Mouse (Mus musculus): ENCODE results near the gene Cxcr4.

DNA sequence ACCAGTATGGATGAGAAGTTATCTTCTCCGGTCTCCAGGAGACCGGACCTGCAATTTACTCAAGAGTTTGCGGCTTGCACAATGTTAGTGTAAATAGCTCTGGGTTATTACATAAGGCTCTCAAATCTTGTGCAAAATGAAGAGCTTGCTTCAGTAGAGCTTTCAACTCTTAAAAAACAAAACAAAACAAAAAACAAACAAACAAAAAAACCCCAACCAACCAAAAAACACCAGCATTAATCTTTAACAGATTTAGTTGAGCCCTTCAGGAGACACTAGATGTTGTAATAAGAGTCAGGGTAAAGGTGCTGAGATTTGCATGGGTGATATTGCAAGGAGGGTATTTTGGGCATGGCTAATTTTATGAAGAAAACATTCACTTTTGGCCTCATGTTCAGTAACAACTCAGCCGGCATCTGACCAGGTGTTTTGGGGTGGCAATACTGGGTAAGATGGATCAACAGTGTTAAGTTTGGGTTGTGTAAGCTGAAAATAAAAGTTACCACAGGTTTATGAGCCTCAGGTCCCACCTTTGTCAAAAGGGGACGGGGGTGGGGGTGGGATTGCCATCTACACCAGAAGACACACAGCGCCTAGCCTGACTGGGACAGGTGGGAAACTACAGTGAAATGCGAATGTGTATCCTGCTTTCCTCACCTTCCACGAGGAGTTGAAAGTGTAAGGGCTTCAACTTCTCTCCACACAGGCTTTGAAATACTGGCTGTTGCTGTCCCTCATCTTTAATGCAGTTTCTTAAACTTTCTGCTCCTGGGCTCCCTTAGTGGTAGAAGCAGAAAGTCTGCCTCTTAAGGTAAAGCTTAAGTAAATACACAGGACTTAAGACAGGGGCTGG lies 4.9 kb downstream of the Cxcr4 start:
- TF ChIP-seq NELFE (IDR thresholded peaks at IDR 0.05; ENCODE audit: low read depth, low read length) (no peak), USF1 (IDR thresholded peaks at IDR 0.05; ENCODE audit: low read depth, low read length) (no peak), CTCF (IDR thresholded peaks at IDR 0.05 in 2 of 3, conservative IDR thresholded peaks at IDR 0.05 in 1 of 3; ENCODE audit: control insufficient read depth in 1 of 3, insufficient read depth in 1 of 3, low read depth in 2 of 3, low read length in 3 of 3, poor library complexity in 1 of 3, severe bottlenecking in 1 of 3) (no peak), EP300 (IDR thresholded peaks at IDR 0.05; ENCODE audit: low read depth in 1 of 2, low read length in 2 of 2) (no peak)

Measured in MEL (cell line).